Mouse (Mus musculus): ENCODE measurements around the gene Tpx2.

- TF ChIP-seq CTCF (IDR thresholded peaks at IDR 0.05; ENCODE audit: borderline replicate concordance, control insufficient read depth, extremely low read depth, insufficient read depth, low read length, poor library complexity) (no peak), POLR2A (IDR thresholded peaks at IDR 0.05; ENCODE audit: control insufficient read depth, extremely low read depth, insufficient read depth, low read length, poor library complexity) (no peak)
Measured at GRCm38 (mm10) chr2:152931456-152932160, 83.8 kb downstream of the Tpx2 start.

Data from thymus, adult 2 months (tissue).